Mouse (Mus musculus) embryonic facial prominence, embryonic 10.5 days (tissue): ENCODE results near the gene Ankfy1. TPM values are rescaled to one million over a fixed set of nuclear protein-coding genes. Genes with fewer than 3 reads are reported as not detected.
"Not testable (repeated sequence)": the region's sequence is repeated elsewhere in the genome, so short reads cannot be mapped to it uniquely, and the experiment has no call there.

Experiments
- DNase-seq: peaks from one replicate; pipeline ENCODE4 v3.0.0-alpha.2; 2017; ENCODE audit warnings: low spot score
- H3K27ac ChIP-seq: fragments of 300-500 bp; sonication (generic); replicated peaks from 2 replicates; pipeline ENCODE4 v1.5.1; 2016; ENCODE audit warnings: mild to moderate bottlenecking
- H3K27me3 ChIP-seq: fragments of 300-500 bp; sonication (generic); replicated peaks from 2 replicates; pipeline ENCODE4 v1.6.1; 2016; ENCODE audit warnings: low read depth, mild to moderate bottlenecking; ENCODE audit not compliant: poor library complexity, severe bottlenecking
- H3K36me3 ChIP-seq: fragments of 300-500 bp; sonication (generic); replicated peaks from 2 replicates; pipeline ENCODE4 v1.6.1; 2016; ENCODE audit warnings: mild to moderate bottlenecking, moderate library complexity
- H3K4me1 ChIP-seq: fragments of 300-500 bp; sonication (generic); 2 replicates; pipeline ENCODE4 v1.6.1; 2016
- H3K4me3 ChIP-seq: fragments of 300-500 bp; sonication (generic); 2 replicates; pipeline ENCODE4 v1.5.1; 2016; ENCODE audit warnings: mild to moderate bottlenecking, moderate library complexity
- H3K9me3 ChIP-seq: fragments of 300-500 bp; sonication (generic); 2 replicates; pipeline ENCODE4 v1.6.1; 2016; ENCODE audit warnings: mild to moderate bottlenecking
- WGBS: fragments of 180-500 bp; shearing (Covaris S2); methylation state at CpG from one replicate; pipeline ENCODE4 v1.1.7; 2016; 5-methylcytosine and 5-hydroxymethylcytosine counted together
- polyA plus RNA-seq: library from polyadenylated mRNA; unstranded; fragments of >200 nt; fragmentation: Nextera tagmentation; extraction: Ambion mirVana; gene quantifications from 2 replicates; pipeline ENCODE4 v1.2.1, GENCODE M21; 2016

The Ankfy1 gene
- polyA plus RNA-seq, 1 experiment from 2014 or later = 26.5 TPM

DNA sequence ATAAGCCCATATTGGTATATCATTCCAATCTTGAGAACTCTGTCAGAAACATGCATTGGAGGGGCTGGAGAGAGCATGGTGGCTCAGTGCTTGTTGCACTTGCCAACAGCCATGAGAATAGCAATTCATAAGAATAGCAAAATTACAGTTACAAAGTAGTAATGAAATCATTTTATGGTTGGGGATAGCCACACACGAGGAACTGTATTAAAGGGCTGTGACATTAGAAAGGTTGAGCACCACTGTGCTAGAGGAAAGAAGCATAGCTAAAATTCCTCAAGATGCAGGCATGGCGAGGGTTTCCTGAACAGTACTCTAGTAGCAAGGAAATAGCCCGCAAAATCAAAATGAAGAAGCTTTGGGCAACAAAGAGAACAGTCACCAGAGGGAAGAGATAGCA is 43.9 kb downstream of the Ankfy1 start:
- no peaks in the 10 kb centered on the region for H3K4me1 ChIP-seq
- no peak for DNase-seq
- no peaks in the 10 kb centered on the region for H3K9me3 ChIP-seq
- H3K27ac ChIP-seq = no peak overlapping the region
- H3K27me3 ChIP-seq = no peaks in the 10 kb centered on the region
- H3K36me3 ChIP-seq = peaks cover 88% of the 10 kb centered on the region
- WGBS = 91% methylated on average over 3 of the region's 3 CpGs
- no peak overlapping the region for H3K4me3 ChIP-seq

DNA sequence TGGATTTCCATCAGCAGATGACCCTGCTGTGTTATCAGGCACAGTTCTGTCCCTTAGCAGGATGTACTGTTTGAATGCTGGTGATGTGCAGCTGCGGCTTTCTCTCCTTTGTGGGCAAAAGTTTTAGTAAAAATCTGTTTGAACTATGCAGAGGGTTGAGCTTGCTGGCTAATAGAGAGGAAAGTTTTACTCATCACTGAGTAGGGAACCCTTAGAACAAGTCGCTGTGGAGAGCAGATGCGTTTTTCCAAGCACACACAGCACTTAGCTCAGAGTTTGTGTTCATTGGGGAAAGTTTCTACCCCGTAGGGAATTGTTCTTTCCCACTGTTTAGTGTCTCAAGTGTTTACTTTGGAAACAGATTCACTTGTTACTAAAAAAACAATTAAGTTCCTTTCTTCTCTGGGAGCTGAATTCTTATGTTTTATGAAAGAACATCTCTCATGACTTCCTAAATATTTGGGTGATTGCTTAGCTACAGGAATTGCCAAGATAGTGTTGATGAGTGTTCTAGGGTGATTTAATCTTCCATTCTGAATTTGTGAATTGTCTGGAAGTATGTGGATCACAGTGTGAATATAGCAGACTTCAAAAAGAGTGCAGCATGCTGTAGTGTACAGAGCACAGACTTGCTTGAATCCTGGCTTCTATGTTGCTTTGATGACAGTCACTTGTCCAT is 45.2 kb downstream of the Ankfy1 start:
- WGBS = 89% methylated on average over 4 of the region's 4 CpGs
- no peaks in the 10 kb centered on the region for H3K27me3 ChIP-seq
- no peak for DNase-seq
- H3K4me1 ChIP-seq = no peaks in the 10 kb centered on the region
- no peak overlapping the region for H3K27ac ChIP-seq
- H3K9me3 ChIP-seq = no peaks in the 10 kb centered on the region
- peaks cover 88% of the 10 kb centered on the region for H3K36me3 ChIP-seq
- no peak overlapping the region for H3K4me3 ChIP-seq

DNA sequence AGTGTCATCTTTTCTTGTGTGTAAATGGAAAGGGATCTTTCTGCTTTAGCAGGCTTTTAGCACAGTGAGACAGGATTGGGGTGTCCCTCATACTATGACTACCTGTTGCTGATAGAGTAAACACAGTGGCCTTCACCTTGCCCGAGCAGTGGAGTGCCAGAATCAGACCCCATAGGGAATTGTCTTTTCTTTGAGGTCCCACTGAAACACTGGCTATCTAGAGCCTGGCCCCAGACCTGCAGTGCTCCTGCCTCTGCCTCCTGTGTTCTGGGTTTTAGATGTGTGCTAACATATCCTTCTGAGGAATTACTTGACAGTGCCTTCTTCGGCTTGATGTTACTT is 45.7 kb downstream of the Ankfy1 start:
- whole genome bisulfite sequencing = 83% methylated on average over 2 of the region's 2 CpGs
- Histone ChIP-seq H3K4me3 (no peak overlapping the region), H3K4me1 (no peaks in the 10 kb centered on the region), H3K27me3 (no peaks in the 10 kb centered on the region), H3K36me3 (peaks cover 88% of the 10 kb centered on the region), H3K27ac (no peak overlapping the region), H3K9me3 (no peaks in the 10 kb centered on the region)
- no peak for DNase-seq

DNA sequence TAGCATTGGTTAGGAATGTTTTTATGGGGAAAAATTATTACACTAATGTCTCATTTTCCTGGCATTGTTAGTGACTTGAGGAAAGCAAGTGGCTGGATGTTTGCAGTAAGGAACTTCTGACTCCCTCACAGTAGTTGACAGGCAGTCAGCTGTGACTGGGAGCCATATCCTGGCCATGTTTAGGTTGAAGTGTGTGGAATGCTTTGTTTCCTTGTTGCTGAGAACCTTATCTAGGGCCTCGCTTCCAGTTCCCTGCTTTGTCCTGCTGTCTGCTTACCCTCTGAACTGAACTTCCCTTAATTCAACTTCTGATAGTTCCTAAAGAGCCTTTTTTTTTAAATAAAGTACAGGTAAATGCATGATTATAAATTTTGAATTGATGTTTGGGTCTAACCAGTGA is 46.5 kb downstream of the Ankfy1 start:
- no peaks in the 10 kb centered on the region for H3K27me3 ChIP-seq
- H3K36me3 ChIP-seq = peaks cover 88% of the 10 kb centered on the region
- 74% methylated on average over 1 of the region's 1 CpGs for WGBS
- H3K4me1 ChIP-seq = no peaks in the 10 kb centered on the region
- no peak for DNase-seq
- no peak overlapping the region for H3K4me3 ChIP-seq
- H3K9me3 ChIP-seq = no peaks in the 10 kb centered on the region
- no peak overlapping the region for H3K27ac ChIP-seq

DNA sequence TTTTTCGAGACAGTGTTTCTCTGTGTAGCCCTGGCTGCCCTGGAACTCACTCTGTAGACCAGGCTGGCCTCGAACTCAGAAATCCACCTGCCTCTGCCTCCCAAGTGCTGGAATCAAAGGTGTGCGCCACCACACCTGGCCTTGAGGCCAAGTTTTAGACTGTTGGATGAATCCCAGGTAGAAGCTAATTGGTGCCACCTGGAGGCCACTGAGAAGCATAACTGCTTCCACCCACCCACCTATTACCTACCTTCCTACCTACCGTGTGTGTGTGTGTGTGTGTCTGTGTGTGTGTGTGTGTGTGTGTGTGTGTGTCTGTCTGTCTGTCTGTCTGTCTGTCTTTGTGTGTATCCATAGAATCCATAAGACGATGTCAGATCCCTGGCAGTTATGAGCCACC is 47.7 kb downstream of the Ankfy1 start:
- not testable (repeated sequence) for H3K27me3 ChIP-seq, DNase-seq, H3K4me1 ChIP-seq, H3K4me3 ChIP-seq, H3K27ac ChIP-seq, H3K9me3 ChIP-seq
- 87% methylated on average over 5 of the region's 5 CpGs for WGBS
- H3K36me3 ChIP-seq = peaks cover 87% of the 10 kb centered on the region

DNA sequence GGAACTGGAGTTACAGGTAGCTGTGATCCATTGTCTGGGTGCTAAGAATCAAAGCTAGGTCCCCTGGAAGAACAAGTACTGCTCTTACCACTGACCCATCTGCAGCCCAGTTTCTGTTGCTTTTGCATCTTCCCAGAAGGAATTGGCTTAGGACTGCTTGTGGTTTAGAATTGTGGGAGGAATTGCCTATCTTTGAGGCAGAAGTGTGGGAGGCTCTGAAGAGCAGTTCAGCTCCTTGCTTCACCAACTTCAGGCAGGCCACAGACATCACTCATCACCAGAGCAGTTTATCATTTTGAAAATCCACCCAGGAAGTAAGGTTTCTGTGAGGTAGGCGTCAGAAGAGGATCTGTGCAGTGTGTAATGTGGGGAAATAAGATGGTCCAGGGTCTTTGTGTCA is 49.2 kb downstream of the Ankfy1 start:
- no peaks in the 10 kb centered on the region for H3K9me3 ChIP-seq
- no peak overlapping the region for H3K27ac ChIP-seq
- H3K27me3 ChIP-seq = no peaks in the 10 kb centered on the region
- H3K4me1 ChIP-seq = no peaks in the 10 kb centered on the region
- H3K36me3 ChIP-seq = peaks cover 85% of the 10 kb centered on the region
- DNase-seq = no peak
- 89% methylated on average over 1 of the region's 1 CpGs for WGBS
- H3K4me3 ChIP-seq = no peak overlapping the region

DNA sequence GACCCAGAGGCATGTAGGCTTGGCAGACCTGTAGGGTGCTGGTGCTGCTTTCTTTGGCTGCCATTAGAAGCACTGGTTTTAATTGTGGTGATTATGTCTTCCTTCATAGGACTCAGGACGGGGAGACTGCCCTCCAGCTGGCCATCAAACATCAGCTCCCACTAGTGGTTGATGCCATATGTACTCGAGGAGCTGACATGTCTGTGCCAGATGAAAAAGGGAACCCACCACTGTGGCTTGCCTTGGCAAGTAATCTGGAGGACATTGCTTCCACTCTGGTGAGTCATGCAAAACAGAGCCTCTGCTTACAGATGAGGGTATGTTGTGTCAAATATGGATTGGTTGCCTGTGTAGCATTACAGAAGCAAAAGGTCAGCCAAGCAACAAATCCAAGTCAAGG is 62.1 kb downstream of the Ankfy1 start:
- H3K9me3 ChIP-seq = no peaks in the 10 kb centered on the region
- H3K27me3 ChIP-seq = no peaks in the 10 kb centered on the region
- H3K4me3 ChIP-seq = no peak overlapping the region
- no peak for DNase-seq
- WGBS = 41% methylated on average over 2 of the region's 2 CpGs
- H3K36me3 ChIP-seq = peaks cover 100% of the 10 kb centered on the region
- no peaks in the 10 kb centered on the region for H3K4me1 ChIP-seq
- H3K27ac ChIP-seq = no peak overlapping the region

DNA sequence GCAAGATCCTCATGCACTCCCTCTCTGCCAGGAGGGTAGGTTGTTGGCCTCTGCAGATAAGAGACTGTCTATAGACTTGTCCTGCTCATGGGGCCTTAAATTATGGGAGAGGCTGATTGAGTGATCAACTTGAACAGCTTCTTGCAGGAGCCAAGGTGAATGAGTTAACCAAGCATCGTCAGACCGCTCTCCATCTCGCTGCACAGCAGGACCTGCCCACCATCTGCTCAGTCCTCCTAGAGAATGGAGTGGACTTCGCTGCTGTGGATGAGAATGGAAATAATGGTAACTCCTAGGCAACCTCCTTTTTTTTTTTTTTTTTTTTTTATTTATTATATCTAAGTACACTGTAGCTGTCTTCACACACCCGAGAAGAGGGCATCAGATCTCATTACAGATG is 68.5 kb downstream of the Ankfy1 start:
- Histone ChIP-seq H3K4me1 (no peaks in the 10 kb centered on the region), H3K36me3 (peaks cover 100% of the 10 kb centered on the region), H3K27ac (no peak overlapping the region), H3K27me3 (no peaks in the 10 kb centered on the region), H3K4me3 (no peak overlapping the region), H3K9me3 (no peaks in the 10 kb centered on the region)
- 91% methylated on average over 5 of the region's 5 CpGs for WGBS
- no peak for DNase-seq

DNA sequence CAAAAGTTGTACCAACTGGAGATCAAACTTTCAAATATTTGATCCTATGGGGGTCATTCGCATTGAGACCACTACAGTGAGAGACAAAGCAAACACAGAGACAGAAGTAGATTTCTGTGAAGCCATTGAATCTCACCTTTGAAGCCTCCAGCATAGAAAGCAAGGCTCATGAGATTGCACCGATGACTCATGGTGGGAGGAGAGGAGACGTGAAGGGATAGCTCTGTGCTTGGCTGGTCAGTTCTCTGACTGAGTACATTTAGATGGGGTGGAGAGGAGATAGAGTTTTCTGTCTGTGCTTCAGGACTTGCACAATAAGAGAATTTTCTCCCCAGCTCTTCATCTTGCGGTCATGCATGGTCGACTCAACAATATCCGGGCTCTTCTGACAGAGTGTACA is 69.8 kb downstream of the Ankfy1 start:
- H3K4me3 ChIP-seq = no peak overlapping the region
- no peak overlapping the region for H3K27ac ChIP-seq
- no peaks in the 10 kb centered on the region for H3K9me3 ChIP-seq
- no peaks in the 10 kb centered on the region for H3K27me3 ChIP-seq
- WGBS = 94% methylated on average over 6 of the region's 6 CpGs
- peaks cover 100% of the 10 kb centered on the region for H3K36me3 ChIP-seq
- H3K4me1 ChIP-seq = no peaks in the 10 kb centered on the region
- DNase-seq = no peak

DNA sequence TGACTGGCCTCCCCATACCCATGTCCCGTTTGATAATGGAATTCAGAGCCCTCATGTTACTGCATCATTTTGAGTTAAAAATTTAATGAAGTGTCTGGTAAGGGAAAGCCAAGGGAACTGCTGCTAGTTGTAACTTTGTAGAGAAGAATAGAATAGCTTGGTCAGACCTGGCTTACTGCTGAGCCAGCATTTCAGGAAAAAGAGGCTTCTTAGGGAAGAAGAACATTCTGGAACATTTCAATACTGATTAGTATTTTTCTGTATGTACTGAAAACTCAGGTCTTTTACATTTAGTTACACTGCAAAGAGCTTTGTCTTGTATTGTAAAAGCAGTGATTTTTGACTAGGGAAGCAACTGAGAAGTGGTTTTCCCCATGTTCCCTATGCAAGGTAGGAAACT is 71.0 kb downstream of the Ankfy1 start:
- Histone ChIP-seq H3K27me3 (no peaks in the 10 kb centered on the region), H3K36me3 (peaks cover 91% of the 10 kb centered on the region)
- WGBS = 82% methylated on average over 1 of the region's 1 CpGs

DNA sequence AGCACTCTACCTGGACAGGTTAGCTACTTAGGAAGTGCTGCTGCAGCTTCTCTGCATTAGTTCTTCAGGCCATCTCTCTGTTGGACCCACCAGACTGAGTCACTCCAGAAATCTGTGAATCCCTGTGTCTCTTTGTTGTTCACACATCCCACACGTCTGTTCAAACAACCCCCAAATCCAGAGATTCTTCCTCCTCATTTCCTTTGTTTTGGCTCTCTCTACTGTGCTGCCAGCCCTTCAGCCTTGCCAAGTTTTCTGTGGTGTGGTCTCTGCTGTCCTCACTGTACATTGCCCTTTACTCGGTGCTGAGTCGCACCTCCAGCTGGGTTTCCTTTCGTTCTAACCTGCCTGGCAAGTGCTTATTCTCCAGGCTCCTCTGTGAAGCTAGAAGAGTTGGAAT is 74.5 kb downstream of the Ankfy1 start:
- 86% methylated on average over 4 of the region's 4 CpGs for WGBS
- Histone ChIP-seq H3K9me3 (no peaks in the 10 kb centered on the region), H3K36me3 (peaks cover 83% of the 10 kb centered on the region), H3K4me3 (no peak overlapping the region), H3K27ac (no peak overlapping the region), H3K27me3 (no peaks in the 10 kb centered on the region), H3K4me1 (no peaks in the 10 kb centered on the region)
- no peak for DNase-seq

More for the DNA sequence above, 71.0 kb downstream of the Ankfy1 start:
- Histone ChIP-seq H3K4me1 (no peaks in the 10 kb centered on the region), H3K4me3 (no peak overlapping the region), H3K27ac (no peak overlapping the region), H3K9me3 (no peaks in the 10 kb centered on the region)
- DNase-seq = no peak

DNA sequence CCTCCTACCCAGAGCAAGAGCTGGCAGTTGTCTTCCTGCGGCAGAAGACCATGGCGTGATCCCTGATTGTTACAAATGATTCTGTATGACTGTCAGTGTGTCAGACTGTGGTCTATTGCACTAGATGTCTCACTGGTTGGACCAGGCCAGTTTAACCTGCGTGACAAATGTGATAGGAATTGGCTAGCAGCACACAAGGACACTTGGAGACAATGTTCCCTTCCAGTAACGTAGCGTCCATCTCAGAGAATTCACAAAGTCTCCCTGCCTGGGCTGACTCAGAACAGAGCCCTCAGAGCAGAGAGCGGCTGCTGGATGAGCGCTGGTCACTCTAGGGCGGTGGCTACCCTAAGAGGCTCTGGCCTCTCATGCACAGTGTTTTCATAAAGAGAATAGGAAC is 77.9 kb downstream of the Ankfy1 start:
- 89% methylated on average over 8 of the region's 8 CpGs for WGBS
- Histone ChIP-seq H3K9me3 (no peaks in the 10 kb centered on the region), H3K4me3 (no peak overlapping the region), H3K36me3 (peaks cover 60% of the 10 kb centered on the region), H3K4me1 (no peaks in the 10 kb centered on the region), H3K27me3 (no peaks in the 10 kb centered on the region), H3K27ac (no peak overlapping the region)
- no peak for DNase-seq

DNA sequence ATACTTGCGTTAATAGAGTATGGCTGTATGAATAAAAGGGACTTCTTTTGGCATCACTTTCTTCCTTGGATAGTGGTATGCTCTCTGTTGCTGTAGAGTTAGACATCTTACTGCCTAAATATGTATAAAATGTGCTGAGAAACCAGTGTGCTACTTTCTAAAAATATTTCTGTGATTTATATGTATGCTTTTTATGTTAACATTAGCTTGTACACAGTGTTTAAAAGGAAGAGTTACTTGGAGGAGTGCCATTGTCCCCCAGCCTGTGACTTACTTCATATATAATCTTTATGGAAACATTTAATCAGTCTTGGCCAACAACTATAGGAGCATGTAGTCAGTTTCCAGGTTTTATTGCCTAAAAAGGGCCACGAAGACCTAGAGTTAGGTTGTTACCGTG is 79.3 kb downstream of the Ankfy1 start:
- Histone ChIP-seq H3K27ac (no peak overlapping the region), H3K4me1 (peaks cover 8% of the 10 kb centered on the region; the same call in 1 of the 2 replicates), H3K27me3 (no peaks in the 10 kb centered on the region), H3K36me3 (peaks cover 47% of the 10 kb centered on the region), H3K4me3 (no peak overlapping the region), H3K9me3 (no peaks in the 10 kb centered on the region)
- no peak for DNase-seq
- WGBS = 93% methylated on average over 3 of the region's 3 CpGs

DNA sequence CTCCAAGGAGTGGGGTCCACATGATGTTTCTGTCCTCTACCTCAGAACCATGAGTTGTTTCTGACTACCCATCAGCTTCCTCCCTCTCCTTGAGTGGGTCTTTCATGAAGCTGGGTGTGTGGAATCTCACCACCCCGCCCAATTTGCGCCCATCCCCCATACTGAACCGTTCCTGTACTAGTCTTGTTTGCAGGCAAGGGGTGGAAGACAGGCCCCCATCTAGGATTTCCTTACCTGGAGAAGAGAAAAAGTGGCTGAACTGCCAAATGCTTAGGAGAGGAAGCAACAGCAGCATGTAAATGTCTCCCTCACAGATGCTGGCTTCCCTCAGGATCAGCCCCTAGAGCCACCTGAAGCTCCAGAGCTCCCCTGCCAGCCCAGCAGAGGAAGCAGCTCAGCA is 80.5 kb downstream of the Ankfy1 start:
- H3K4me1 ChIP-seq = peaks cover 8% of the 10 kb centered on the region; the same call in 1 of the 2 replicates
- no peaks in the 10 kb centered on the region for H3K27me3 ChIP-seq
- no peak for DNase-seq
- no peaks in the 10 kb centered on the region for H3K9me3 ChIP-seq
- no peak overlapping the region for H3K4me3 ChIP-seq
- 89% methylated on average over 3 of the region's 3 CpGs for whole genome bisulfite sequencing
- H3K27ac ChIP-seq = no peak overlapping the region
- H3K36me3 ChIP-seq = peaks cover 39% of the 10 kb centered on the region
